Mouse (Mus musculus): ENCODE measurements around the gene Fbxo5. TPM values are rescaled to one million over a fixed set of nuclear protein-coding genes. Genes with fewer than 3 reads are reported as not detected.
A peak's percentile ranks its signal among the peaks of the same experiment; 100 is the strongest.

Fbxo5 gene
- 41.6 and 47.9 TPM in 2 replicates for polyA plus RNA-seq (2015; fragmentation: Nextera tagmentation; extraction: Ambion mirVana)

GRCm38 (mm10) chr10:5805243-5805730 is at the start of gene Fbxo5:
TSS of gene Fbxo5 (minus strand) at chr10:5805600.
- Histone ChIP-seq H3K4me3 (ENCODE audit: low read length) (peak within 1 kb of the TSS; percentile 74), H3K27ac (ENCODE audit: low read length) (peak within 1 kb of the TSS; percentile 93), H3K36me3 (ENCODE audit: control insufficient read depth, insufficient read depth, low read length) (peaks cover 11% of the 10 kb centered on the region), H3K4me1 (ENCODE audit: control insufficient read depth, insufficient read depth, low read length) (peaks cover 21% of the 10 kb centered on the region), H3K27me3 (replicated peaks; ENCODE audit: control insufficient read depth, insufficient read depth, low read length) (no peaks in the 10 kb centered on the region), H3K9me3 (ENCODE audit: control insufficient read depth, low read length) (no peaks in the 10 kb centered on the region), H3K9ac (ENCODE audit: low read depth, low read length) (peak within 1 kb of the TSS; percentile 78), H3K4me2 (ENCODE audit: low read depth, low read length) (peak within 1 kb of the TSS; percentile 90)
- under 1% methylated on average over 38 of the region's 42 CpGs for WGBS
- peak; percentile 93 for ATAC-seq

- Histone ChIP-seq H3K9me3 (ENCODE audit: control insufficient read depth, low read length) (no peaks in the 10 kb centered on the region), H3K27ac (ENCODE audit: low read length) (no peak overlapping the region), H3K4me2 (ENCODE audit: low read depth, low read length) (no peak overlapping the region), H3K9ac (ENCODE audit: low read depth, low read length) (no peak overlapping the region), H3K4me1 (ENCODE audit: control insufficient read depth, insufficient read depth, low read length) (no peaks in the 10 kb centered on the region), H3K36me3 (ENCODE audit: control insufficient read depth, insufficient read depth, low read length) (no peaks in the 10 kb centered on the region), H3K4me3 (ENCODE audit: low read length) (no peak overlapping the region), H3K27me3 (replicated peaks; ENCODE audit: control insufficient read depth, insufficient read depth, low read length) (no peaks in the 10 kb centered on the region)
- no peak for ATAC-seq
- WGBS = 87% methylated on average over 8 of the region's 8 CpGs
Observed at GRCm38 (mm10) chr10:5853290-5853868, 48.0 kb upstream of the Fbxo5 start.

- Histone ChIP-seq H3K4me3 (ENCODE audit: low read length) (no peak overlapping the region), H3K9ac (ENCODE audit: low read depth, low read length) (no peak overlapping the region), H3K9me3 (ENCODE audit: control insufficient read depth, low read length) (no peaks in the 10 kb centered on the region), H3K36me3 (ENCODE audit: control insufficient read depth, insufficient read depth, low read length) (no peaks in the 10 kb centered on the region), H3K4me2 (ENCODE audit: low read depth, low read length) (no peak overlapping the region), H3K4me1 (ENCODE audit: control insufficient read depth, insufficient read depth, low read length) (no peaks in the 10 kb centered on the region), H3K27me3 (replicated peaks; ENCODE audit: control insufficient read depth, insufficient read depth, low read length) (no peaks in the 10 kb centered on the region), H3K27ac (ENCODE audit: low read length) (no peak overlapping the region)
- ATAC-seq = no peak
- 33% methylated on average over 2 of the region's 2 CpGs for WGBS
Observed at GRCm38 (mm10) chr10:5846939-5847338, 41.5 kb upstream of the Fbxo5 start.

GRCm38 (mm10) chr10:5841369-5841768 is 36.0 kb upstream of the Fbxo5 start:
- ATAC-seq = no peak
- no peaks in the 10 kb centered on the region for H3K36me3 ChIP-seq (ENCODE audit: control insufficient read depth, insufficient read depth, low read length)
- WGBS = 66% methylated on average over 4 of the region's 4 CpGs
- H3K9me3 ChIP-seq (ENCODE audit: control insufficient read depth, low read length) = no peaks in the 10 kb centered on the region
- H3K4me2 ChIP-seq (ENCODE audit: low read depth, low read length) = no peak overlapping the region
- no peak overlapping the region for H3K4me3 ChIP-seq (ENCODE audit: low read length)
- no peak overlapping the region for H3K9ac ChIP-seq (ENCODE audit: low read depth, low read length)
- no peaks in the 10 kb centered on the region for H3K27me3 ChIP-seq (replicated peaks; ENCODE audit: control insufficient read depth, insufficient read depth, low read length)
- no peak overlapping the region for H3K27ac ChIP-seq (ENCODE audit: low read length)
- no peaks in the 10 kb centered on the region for H3K4me1 ChIP-seq (ENCODE audit: control insufficient read depth, insufficient read depth, low read length)

GRCm38 (mm10) chr10:5826336-5827025 is 21.1 kb upstream of the Fbxo5 start:
- Histone ChIP-seq H3K4me3 (ENCODE audit: low read length) (no peak overlapping the region), H3K9ac (ENCODE audit: low read depth, low read length) (no peak overlapping the region), H3K4me2 (ENCODE audit: low read depth, low read length) (no peak overlapping the region), H3K36me3 (ENCODE audit: control insufficient read depth, insufficient read depth, low read length) (no peaks in the 10 kb centered on the region), H3K9me3 (ENCODE audit: control insufficient read depth, low read length) (no peaks in the 10 kb centered on the region), H3K27me3 (replicated peaks; ENCODE audit: control insufficient read depth, insufficient read depth, low read length) (no peaks in the 10 kb centered on the region), H3K4me1 (ENCODE audit: control insufficient read depth, insufficient read depth, low read length) (peaks cover 6% of the 10 kb centered on the region), H3K27ac (ENCODE audit: low read length) (no peak overlapping the region)
- no peak for ATAC-seq
- WGBS = 75% methylated on average over 6 of the region's 6 CpGs

GRCm38 (mm10) chr10:5824779-5825178 is 19.4 kb upstream of the Fbxo5 start:
- WGBS = 0% methylated on average over 3 of the region's 3 CpGs

GRCm38 (mm10) chr10:5823740-5824491 is 18.5 kb upstream of the Fbxo5 start, which contains the start of gene Mtrf1l:
TSS of gene Mtrf1l (minus strand) at chr10:5823910.
- under 1% methylated on average over 46 of the region's 47 CpGs for WGBS
- Histone ChIP-seq H3K4me1 (ENCODE audit: control insufficient read depth, insufficient read depth, low read length) (peaks cover 9% of the 10 kb centered on the region), H3K4me2 (ENCODE audit: low read depth, low read length) (peak within 1 kb of the TSS; percentile 91), H3K9ac (ENCODE audit: low read depth, low read length) (peak within 1 kb of the TSS; percentile 96), H3K27me3 (replicated peaks; ENCODE audit: control insufficient read depth, insufficient read depth, low read length) (no peaks in the 10 kb centered on the region), H3K9me3 (ENCODE audit: control insufficient read depth, low read length) (no peaks in the 10 kb centered on the region), H3K4me3 (ENCODE audit: low read length) (peak within 1 kb of the TSS; percentile 92), H3K36me3 (ENCODE audit: control insufficient read depth, insufficient read depth, low read length) (peaks cover 5% of the 10 kb centered on the region; the same call in 1 of the 2 replicates), H3K27ac (ENCODE audit: low read length) (peak within 1 kb of the TSS; percentile 96)
- ATAC-seq = peak; percentile 97

More at GRCm38 (mm10) chr10:5824779-5825178, 19.4 kb upstream of the Fbxo5 start:
- H3K9ac ChIP-seq (ENCODE audit: low read depth, low read length) = peak overlapping the region; percentile 65
- no peaks in the 10 kb centered on the region for H3K27me3 ChIP-seq (replicated peaks; ENCODE audit: control insufficient read depth, insufficient read depth, low read length)
- ATAC-seq = peak; percentile 31
- peak overlapping the region; percentile 91 for H3K4me2 ChIP-seq (ENCODE audit: low read depth, low read length)
- no peaks in the 10 kb centered on the region for H3K9me3 ChIP-seq (ENCODE audit: control insufficient read depth, low read length)
- H3K4me3 ChIP-seq (ENCODE audit: low read length) = peak overlapping the region; percentile 92
- peak overlapping the region; percentile 96 for H3K27ac ChIP-seq (ENCODE audit: low read length)
- no peaks in the 10 kb centered on the region for H3K36me3 ChIP-seq (ENCODE audit: control insufficient read depth, insufficient read depth, low read length)
- peaks cover 9% of the 10 kb centered on the region for H3K4me1 ChIP-seq (ENCODE audit: control insufficient read depth, insufficient read depth, low read length)

- Histone ChIP-seq H3K4me1 (ENCODE audit: control insufficient read depth, insufficient read depth, low read length) (peaks cover 9% of the 10 kb centered on the region), H3K4me2 (ENCODE audit: low read depth, low read length) (peak overlapping the region; percentile 41), H3K27ac (ENCODE audit: low read length) (peak overlapping the region; percentile 96), H3K9ac (ENCODE audit: low read depth, low read length) (peak overlapping the region; percentile 96), H3K4me3 (ENCODE audit: low read length) (peak overlapping the region; percentile 92), H3K9me3 (ENCODE audit: control insufficient read depth, low read length) (no peaks in the 10 kb centered on the region), H3K36me3 (ENCODE audit: control insufficient read depth, insufficient read depth, low read length) (peaks cover 10% of the 10 kb centered on the region), H3K27me3 (replicated peaks; ENCODE audit: control insufficient read depth, insufficient read depth, low read length) (no peaks in the 10 kb centered on the region)
- under 1% methylated on average over 37 of the region's 37 CpGs for WGBS
- ATAC-seq = no peak; the same call in 1 of the 2 replicates
Observed at GRCm38 (mm10) chr10:5823291-5823739, 17.9 kb upstream of the Fbxo5 start.

- Histone ChIP-seq H3K4me1 (ENCODE audit: control insufficient read depth, insufficient read depth, low read length) (peaks cover 9% of the 10 kb centered on the region), H3K4me2 (ENCODE audit: low read depth, low read length) (no peak overlapping the region), H3K9ac (ENCODE audit: low read depth, low read length) (no peak overlapping the region), H3K36me3 (ENCODE audit: control insufficient read depth, insufficient read depth, low read length) (peaks cover 27% of the 10 kb centered on the region), H3K27me3 (replicated peaks; ENCODE audit: control insufficient read depth, insufficient read depth, low read length) (no peaks in the 10 kb centered on the region), H3K27ac (ENCODE audit: low read length) (no peak overlapping the region), H3K4me3 (ENCODE audit: low read length) (no peak overlapping the region), H3K9me3 (ENCODE audit: control insufficient read depth, low read length) (no peaks in the 10 kb centered on the region)
- WGBS = 88% methylated on average over 3 of the region's 3 CpGs
- ATAC-seq = no peak
Observed at GRCm38 (mm10) chr10:5818772-5819171, 13.4 kb upstream of the Fbxo5 start.
